Mouse (Mus musculus) G1E (cell line): Measurements from ENCODE around the gene Prrx2.

Experiments used
- CTCF ChIP-seq: IDR thresholded peaks from 2 replicates; pipeline ENCODE4 v1.5.1; 2012; ENCODE audit warnings: low read depth, low read length, inconsistent platforms, mixed read lengths
- GATA2 ChIP-seq: IDR thresholded peaks from 2 replicates; pipeline ENCODE4 v1.6.1; 2012; ENCODE audit warnings: low read depth, low read length, inconsistent platforms, borderline replicate concordance
- POLR2AphosphoS5 ChIP-seq: IDR thresholded peaks from 2 replicates; pipeline ENCODE4 v1.6.1; 2012; ENCODE audit warnings: low read depth, low read length, inconsistent platforms; ENCODE audit not compliant: insufficient replicate concordance
- TAL1 ChIP-seq: conservative IDR thresholded peaks from 2 replicates; pipeline ENCODE4 v1.6.1; 2012; ENCODE audit warnings: low read depth, low read length, inconsistent platforms, mixed read lengths

- TF ChIP-seq CTCF: no peak
- TF ChIP-seq GATA2: no peak
- TF ChIP-seq POLR2AphosphoS5: no peak
- no peak for TF ChIP-seq TAL1
Measured at GRCm38 (mm10) chr2:30807648-30808295, 27.0 kb upstream of the Prrx2 start, which contains the start of gene Ntmt1.
